Mouse (Mus musculus) lung, embryonic 14.5 days (tissue): ENCODE measurements around the gene Zfp61. TPM values are rescaled to one million over a fixed set of nuclear protein-coding genes. Genes with fewer than 3 reads are reported as not detected.

Experiments used
- ATAC-seq: fragments of 200-750 bp; cut with Nextera tagmentation; 2 replicates; pipeline ENCODE4 v1.8.0; 2017; ENCODE audit warnings: mild to moderate bottlenecking, moderate TSS enrichment, moderate library complexity; ENCODE audit not compliant: insufficient read depth
- DNase-seq: peaks from one replicate; pipeline ENCODE4 v3.0.0-alpha.2; 2015
- H3K27ac ChIP-seq: fragments of 300-500 bp; sonication (generic); 2 replicates; pipeline ENCODE4 v1.5.1; 2014; ENCODE audit warnings: low read depth, mild to moderate bottlenecking, moderate library complexity
- H3K27me3 ChIP-seq: fragments of 300-500 bp; sonication (generic); 2 replicates; pipeline ENCODE4 v1.6.1; 2014; ENCODE audit warnings: low read length, control low read depth; ENCODE audit not compliant: insufficient read depth
- H3K36me3 ChIP-seq: fragments of 300-500 bp; sonication (generic); 2 replicates; pipeline ENCODE4 v1.6.1; 2014; ENCODE audit warnings: control low read depth; ENCODE audit not compliant: insufficient read depth
- H3K4me1 ChIP-seq: fragments of 300-500 bp; sonication (generic); 2 replicates; pipeline ENCODE4 v1.6.1; 2014; ENCODE audit warnings: antibody characterized with exemption, control low read depth; ENCODE audit not compliant: insufficient read depth
- H3K4me2 ChIP-seq: fragments of 300-500 bp; sonication (generic); 2 replicates; pipeline ENCODE4 v1.6.1; 2014; ENCODE audit warnings: mild to moderate bottlenecking
- H3K4me3 ChIP-seq: fragments of 300-500 bp; sonication (generic); 2 replicates; pipeline ENCODE4 v1.5.1; 2014; ENCODE audit warnings: low read depth, low read length
- H3K9ac ChIP-seq: fragments of 300-500 bp; sonication (generic); 2 replicates; pipeline ENCODE4 v1.6.1; 2014
- H3K9me3 ChIP-seq: fragments of 300-500 bp; sonication (generic); 2 replicates; pipeline ENCODE4 v1.6.1; 2016; ENCODE audit warnings: low read depth, low read length, control low read depth
- CTCF ChIP-seq: IDR thresholded peaks from 2 replicates; pipeline ENCODE4 v1.5.1; 2016; ENCODE audit warnings: antibody characterized with exemption, low read depth
- WGBS: fragments of 180-500 bp; shearing (Covaris S2); extraction: QIAGEN DNeasy Blood & Tissue Kit; methylation state at CpG from one replicate; pipeline ENCODE4 v1.1.7; 2014; 5-methylcytosine and 5-hydroxymethylcytosine counted together
- polyA plus RNA-seq: library from polyadenylated mRNA; unstranded; fragments of >200 nt; fragmentation: Nextera tagmentation; extraction: Ambion mirVana; gene quantifications from 2 replicates; pipeline ENCODE4 v1.2.1, GENCODE M21; 2014

Gene Zfp61
- polyA plus RNA-seq, 1 experiment from 2014 or later, result 32.4 TPM

DNA sequence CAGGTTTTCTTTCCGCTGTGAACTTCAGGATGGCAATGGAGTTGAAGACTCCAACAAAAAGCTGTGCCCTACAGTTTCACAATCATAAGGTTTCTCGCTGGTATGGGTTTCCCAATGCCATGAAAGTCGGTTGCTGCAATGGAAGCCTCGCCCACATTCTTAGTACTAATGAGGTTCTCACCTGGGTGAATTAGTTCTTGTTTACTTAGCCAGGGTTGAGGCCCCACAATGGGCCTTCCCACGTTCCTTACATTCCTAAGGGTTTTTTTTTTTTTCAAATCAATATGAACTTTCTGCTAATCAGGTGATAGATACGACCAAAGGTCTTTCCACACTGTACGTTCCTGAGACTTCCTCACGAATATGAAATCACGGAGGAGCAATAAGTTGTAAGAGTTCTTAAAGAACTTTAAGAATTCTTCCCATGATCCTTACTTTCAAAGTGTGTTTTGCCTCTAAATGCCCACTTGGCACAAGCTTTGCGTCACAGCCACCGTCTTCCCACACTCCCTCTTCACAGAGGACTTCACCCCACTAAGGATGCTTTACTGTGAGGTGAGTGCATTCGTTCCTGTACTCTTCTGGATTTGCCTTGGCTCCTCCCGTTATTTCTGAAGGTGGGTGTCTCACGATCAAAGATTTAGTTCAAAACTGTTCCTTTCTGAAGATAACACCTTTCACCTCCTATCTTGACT lies 26.4 kb upstream of the Zfp61 start:
- no peaks in the 10 kb centered on the region for H3K4me1 ChIP-seq
- no peaks in the 10 kb centered on the region for H3K27me3 ChIP-seq
- peaks cover 6% of the 10 kb centered on the region; the same call in 1 of the 2 replicates for H3K9me3 ChIP-seq
- H3K9ac ChIP-seq, result no peak overlapping the region
- H3K4me2 ChIP-seq, result no peak overlapping the region
- H3K27ac ChIP-seq, result no peak overlapping the region
- TF ChIP-seq CTCF, result no peak
- no peak for ATAC-seq
- no peak overlapping the region for H3K4me3 ChIP-seq
- DNase-seq, result no peak
- 70% methylated on average over 14 of the region's 14 CpGs for WGBS
- no peaks in the 10 kb centered on the region for H3K36me3 ChIP-seq

DNA sequence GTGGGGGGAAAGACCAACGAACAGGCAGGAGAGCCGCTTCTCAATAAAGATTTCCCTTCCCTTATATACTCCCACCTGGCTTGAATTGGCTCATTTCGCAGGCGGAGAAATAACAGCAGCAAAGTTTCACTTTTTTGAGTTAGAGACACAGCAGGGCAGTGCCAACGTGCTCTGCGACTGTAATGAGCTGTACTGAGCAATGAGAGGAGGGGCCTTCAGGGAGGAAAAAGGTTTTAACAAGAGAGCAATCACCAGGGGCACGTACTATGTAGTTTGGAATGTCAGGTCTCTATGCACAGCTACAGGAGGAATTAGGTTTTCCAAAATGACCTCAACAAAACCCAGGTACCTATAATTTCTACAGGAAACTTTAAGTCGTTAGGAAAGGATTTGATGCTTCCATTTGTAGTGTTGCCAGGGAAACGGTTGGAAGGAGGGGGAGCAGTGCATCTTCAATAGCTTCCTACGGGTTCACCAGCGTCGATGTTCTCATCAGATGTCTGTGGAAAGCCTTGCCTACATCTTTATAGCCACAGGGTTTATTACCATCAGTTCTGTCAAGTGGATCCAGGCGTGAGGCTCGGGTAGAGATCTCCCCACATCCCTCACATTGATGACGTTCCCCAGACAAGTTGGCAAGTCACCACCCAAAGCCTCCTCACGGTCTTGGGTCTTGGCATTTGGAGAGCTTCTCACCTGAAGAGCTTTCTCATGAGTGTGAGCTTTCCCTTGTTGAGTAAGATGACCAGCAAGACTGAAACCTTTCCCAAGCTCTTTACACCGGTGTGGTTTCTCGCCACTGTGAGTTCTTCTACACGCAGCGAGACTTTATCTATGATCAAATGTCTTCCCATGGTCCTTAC lies 25.5 kb upstream of the Zfp61 start:
- Histone ChIP-seq H3K4me3 (peak overlapping the region; percentile 24), H3K4me1 (no peaks in the 10 kb centered on the region), H3K9me3 (peaks cover 6% of the 10 kb centered on the region; the same call in 1 of the 2 replicates), H3K27me3 (no peaks in the 10 kb centered on the region), H3K9ac (peak overlapping the region; percentile 29; the same call in 1 of the 2 replicates), H3K36me3 (no peaks in the 10 kb centered on the region), H3K27ac (no peak overlapping the region), H3K4me2 (peak overlapping the region; percentile 56)
- no peak for DNase-seq
- no peak for TF ChIP-seq CTCF
- ATAC-seq, result no peak
- WGBS, result 50% methylated on average over 20 of the region's 20 CpGs

DNA sequence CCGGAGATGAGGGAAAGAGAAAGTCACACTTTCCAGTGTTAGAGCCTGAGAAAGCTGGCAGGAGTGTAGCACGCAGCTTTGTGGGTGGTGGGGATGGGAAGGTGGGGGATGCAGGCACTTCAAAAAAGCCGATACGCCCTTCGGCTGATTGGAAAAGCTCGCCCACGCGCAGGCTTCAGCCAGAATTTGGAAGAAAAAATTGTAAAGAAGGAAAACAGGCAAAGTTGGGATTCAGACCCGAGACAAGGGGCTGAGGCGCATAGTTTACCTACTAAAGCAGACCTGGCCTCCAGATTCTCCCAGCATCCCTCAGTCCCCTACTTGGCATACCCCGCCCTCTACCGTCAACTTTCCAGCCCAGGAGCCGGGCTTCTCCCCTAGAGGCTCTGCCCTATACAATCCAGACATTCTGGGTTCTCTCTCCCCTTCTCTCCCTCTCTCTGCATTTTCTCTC lies 24.7 kb upstream of the Zfp61 start:
- peak; percentile 48 for DNase-seq
- peak; percentile 63 for ATAC-seq
- Histone ChIP-seq H3K9me3 (peaks cover 6% of the 10 kb centered on the region; the same call in 1 of the 2 replicates), H3K9ac (peak overlapping the region; percentile 29; the same call in 1 of the 2 replicates), H3K27me3 (no peaks in the 10 kb centered on the region), H3K4me2 (peak overlapping the region; percentile 56), H3K27ac (no peak overlapping the region), H3K4me3 (peak overlapping the region; percentile 24), H3K36me3 (no peaks in the 10 kb centered on the region), H3K4me1 (no peaks in the 10 kb centered on the region)
- 5% methylated on average over 13 of the region's 13 CpGs for WGBS
- TF ChIP-seq CTCF, result 0 out of 2 replicates have a peak, but pooled peaks have one; percentile 9

- TF ChIP-seq CTCF, result no peak
- no peaks in the 10 kb centered on the region for H3K4me1 ChIP-seq
- ATAC-seq (no peak), DNase-seq (no peak)
- peaks cover 6% of the 10 kb centered on the region; the same call in 1 of the 2 replicates for H3K9me3 ChIP-seq
- no peak overlapping the region for H3K4me3 ChIP-seq
- H3K27me3 ChIP-seq, result no peaks in the 10 kb centered on the region
- no peak overlapping the region for H3K27ac ChIP-seq
- 86% methylated on average over 6 of the region's 6 CpGs for WGBS
- H3K4me2 ChIP-seq, result peak overlapping the region; percentile 56; the same call in 1 of the 2 replicates
- H3K9ac ChIP-seq, result no peak overlapping the region; the same call in 1 of the 2 replicates
- no peaks in the 10 kb centered on the region for H3K36me3 ChIP-seq
Observed at GRCm38 (mm10) chr7:24325197-24325596, 24.2 kb upstream of the Zfp61 start.

GRCm38 (mm10) chr7:24322593-24322992 lies 21.6 kb upstream of the Zfp61 start:
- no peaks in the 10 kb centered on the region for H3K27me3 ChIP-seq
- no peak for DNase-seq
- H3K9me3 ChIP-seq, result peaks cover 6% of the 10 kb centered on the region; the same call in 1 of the 2 replicates
- no peak for TF ChIP-seq CTCF
- WGBS, result 75% methylated on average over 4 of the region's 4 CpGs
- no peak for ATAC-seq
- no peaks in the 10 kb centered on the region for H3K4me1 ChIP-seq
- H3K9ac ChIP-seq, result no peak overlapping the region
- H3K36me3 ChIP-seq, result no peaks in the 10 kb centered on the region
- H3K27ac ChIP-seq, result no peak overlapping the region
- H3K4me2 ChIP-seq, result no peak overlapping the region
- H3K4me3 ChIP-seq, result no peak overlapping the region

DNA sequence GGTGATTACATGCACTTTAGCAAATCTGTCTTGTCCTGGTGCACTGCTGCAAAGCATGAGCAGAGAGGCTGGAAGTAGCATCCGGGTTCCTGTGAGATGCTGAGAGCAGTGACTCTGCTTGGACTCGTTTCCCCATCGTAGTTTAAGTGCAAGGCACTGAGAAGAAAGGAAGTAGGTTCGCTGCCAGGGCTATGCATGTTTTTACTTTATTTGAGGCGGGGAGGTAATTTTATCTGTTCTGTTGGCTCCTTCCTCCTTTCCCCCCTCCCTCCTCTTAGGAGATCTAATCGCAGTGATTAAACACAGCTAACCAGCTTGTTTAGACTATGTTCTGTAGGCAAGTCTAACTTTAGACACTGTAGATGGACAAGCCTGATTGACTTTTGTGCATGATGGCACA lies 17.9 kb upstream of the Zfp61 start:
- H3K36me3 ChIP-seq, result no peaks in the 10 kb centered on the region
- TF ChIP-seq CTCF, result no peak
- no peak overlapping the region for H3K9ac ChIP-seq
- H3K4me3 ChIP-seq, result no peak overlapping the region
- DNase-seq (no peak), ATAC-seq (no peak)
- H3K9me3 ChIP-seq, result 0 out of 2 replicates have a peak, but pooled peaks cover 2% of the 10 kb centered on the region
- no peak overlapping the region for H3K27ac ChIP-seq
- 0 out of 2 replicates have a peak, but pooled peaks cover 4% of the 10 kb centered on the region for H3K4me1 ChIP-seq
- H3K4me2 ChIP-seq, result no peak overlapping the region
- 64% methylated on average over 6 of the region's 6 CpGs for WGBS
- H3K27me3 ChIP-seq, result no peaks in the 10 kb centered on the region
